Mouse (Mus musculus): ENCODE data around the gene Nrxn3.

DNA sequence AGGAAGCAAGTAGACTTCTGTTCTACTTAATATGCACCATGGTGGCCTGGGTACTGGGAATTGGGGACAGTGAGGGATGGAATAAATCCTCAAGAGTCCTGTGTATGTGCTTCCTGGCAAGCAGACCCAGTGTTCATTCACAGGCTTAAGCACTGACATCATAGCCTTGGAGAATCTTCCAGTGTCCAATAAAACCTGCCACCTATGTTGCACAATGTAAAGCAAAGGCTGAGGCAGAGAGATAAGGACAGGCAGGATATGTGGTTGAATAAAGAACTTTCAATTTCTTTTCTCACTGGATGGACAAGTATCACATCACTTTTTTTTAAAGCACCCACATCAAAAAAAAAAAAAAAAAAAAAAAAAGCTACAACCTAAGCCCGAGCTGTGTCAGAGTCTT is 1240.4 kb downstream of the Nrxn3 start:
- no peak for TF ChIP-seq FLI1 (IDR thresholded peaks at IDR 0.05; ENCODE audit: low read length)
- TF ChIP-seq GATA1 (IDR thresholded peaks at IDR 0.05; ENCODE audit: borderline replicate concordance, low read length) = no peak
